Mouse (Mus musculus): ENCODE data around the gene Hist1h2bn. TPM values are rescaled to one million over a fixed set of nuclear protein-coding genes. Genes with fewer than 3 reads are reported as not detected.
"Not testable (repeated sequence)": the region's sequence is repeated elsewhere in the genome, so short reads cannot be mapped to it uniquely, and the experiment has no call there.

Gene Hist1h2bn
- polyA plus RNA-seq, 1 experiment from 2014 or later = 3.5 TPM

GRCm38 (mm10) chr13:21778814-21779766 is 25.2 kb downstream of the Hist1h2bn start:
- Histone ChIP-seq H3K4me2 (ENCODE audit: low read depth, low read length) (peak overlapping the region; percentile 91), H3K36me3 (ENCODE audit: control insufficient read depth, insufficient read depth, low read length) (no peaks in the 10 kb centered on the region), H3K9ac (ENCODE audit: low read depth, low read length) (peak overlapping the region; percentile 87), H3K9me3 (ENCODE audit: control insufficient read depth, low read length) (no peaks in the 10 kb centered on the region), H3K4me3 (ENCODE audit: low read depth, low read length) (peak overlapping the region; percentile 58), H3K27ac (replicated peaks; ENCODE audit: low read depth, low read length) (peak overlapping the region; percentile 97), H3K4me1 (ENCODE audit: control insufficient read depth, insufficient read depth, low read length) (peaks cover 22% of the 10 kb centered on the region), H3K27me3 (replicated peaks; ENCODE audit: control insufficient read depth, insufficient read depth, low read length) (no peaks in the 10 kb centered on the region)
- DNase-seq (ENCODE audit: low spot score) = peak; percentile 98
- peak; percentile 91 for ATAC-seq (ENCODE audit: low read depth)
- WGBS = 4% methylated on average over 31 of the region's 33 CpGs

- H3K4me3 ChIP-seq (ENCODE audit: low read depth, low read length) = peak within 1 kb of the TSS; percentile 58
- H3K9me3 ChIP-seq (ENCODE audit: control insufficient read depth, low read length) = no peaks in the 10 kb centered on the region
- DNase-seq (ENCODE audit: low spot score) (peak; percentile 92), ATAC-seq (ENCODE audit: low read depth) (peak; percentile 48)
- H3K4me2 ChIP-seq (ENCODE audit: low read depth, low read length) = peak within 1 kb of the TSS; percentile 91
- H3K27ac ChIP-seq (replicated peaks; ENCODE audit: low read depth, low read length) = peak within 1 kb of the TSS; percentile 97
- no peaks in the 10 kb centered on the region for H3K36me3 ChIP-seq (ENCODE audit: control insufficient read depth, insufficient read depth, low read length)
- H3K9ac ChIP-seq (ENCODE audit: low read depth, low read length) = peak within 1 kb of the TSS; percentile 87
- under 1% methylated on average over 44 of the region's 44 CpGs for WGBS
- no peaks in the 10 kb centered on the region for H3K27me3 ChIP-seq (replicated peaks; ENCODE audit: control insufficient read depth, insufficient read depth, low read length)
- H3K4me1 ChIP-seq (ENCODE audit: control insufficient read depth, insufficient read depth, low read length) = peaks cover 27% of the 10 kb centered on the region
These were observed 26.1 kb downstream of the Hist1h2bn start, which contains the start of gene Hist1h1b for GRCm38 (mm10) chr13:21779767-21780731. Hist1h1b (minus strand) TSS chr13:21780625.

DNA sequence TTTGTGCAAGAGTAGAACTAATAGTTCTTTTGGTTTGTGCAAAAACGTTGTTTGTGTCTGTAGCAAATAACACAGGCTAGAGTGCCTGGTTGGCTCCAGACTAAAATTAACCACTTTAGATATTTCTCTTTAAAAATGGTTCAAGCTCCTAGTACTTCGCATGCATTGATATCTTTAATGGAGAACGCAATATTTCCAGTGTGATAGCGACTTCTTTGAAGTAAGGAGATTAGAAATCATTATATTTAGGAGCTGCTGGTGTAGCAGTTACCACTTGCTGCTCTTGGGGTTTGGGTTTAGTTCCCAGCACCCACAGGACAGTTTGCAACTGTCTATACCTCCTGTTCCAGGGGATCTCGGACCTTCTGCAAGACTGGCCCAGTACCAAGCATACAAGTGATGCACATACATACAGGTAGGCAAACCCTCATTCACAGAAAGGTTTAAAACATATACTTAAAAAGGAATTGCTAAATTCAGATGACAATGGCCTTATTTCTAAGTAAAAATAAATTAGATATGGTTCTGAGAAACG is 27.2 kb downstream of the Hist1h2bn start:
- Histone ChIP-seq H3K36me3 (ENCODE audit: control insufficient read depth, insufficient read depth, low read length) (no peaks in the 10 kb centered on the region), H3K27me3 (replicated peaks; ENCODE audit: control insufficient read depth, insufficient read depth, low read length) (no peaks in the 10 kb centered on the region), H3K9me3 (ENCODE audit: control insufficient read depth, low read length) (no peaks in the 10 kb centered on the region), H3K4me2 (ENCODE audit: low read depth, low read length) (peak overlapping the region; percentile 91), H3K9ac (ENCODE audit: low read depth, low read length) (peak overlapping the region; percentile 87), H3K27ac (replicated peaks; ENCODE audit: low read depth, low read length) (peak overlapping the region; percentile 97), H3K4me3 (ENCODE audit: low read depth, low read length) (peak overlapping the region; percentile 58), H3K4me1 (ENCODE audit: control insufficient read depth, insufficient read depth, low read length) (peaks cover 31% of the 10 kb centered on the region)
- DNase-seq (ENCODE audit: low spot score) (no peak), ATAC-seq (ENCODE audit: low read depth) (no peak)
- 41% methylated on average over 6 of the region's 6 CpGs for WGBS

- H3K9ac ChIP-seq (ENCODE audit: low read depth, low read length) = no peak overlapping the region
- no peaks in the 10 kb centered on the region for H3K36me3 ChIP-seq (ENCODE audit: control insufficient read depth, insufficient read depth, low read length)
- DNase-seq (ENCODE audit: low spot score) (no peak), ATAC-seq (ENCODE audit: low read depth) (no peak)
- no peaks in the 10 kb centered on the region for H3K27me3 ChIP-seq (replicated peaks; ENCODE audit: control insufficient read depth, insufficient read depth, low read length)
- H3K4me2 ChIP-seq (ENCODE audit: low read depth, low read length) = peak overlapping the region; percentile 7; the same call in 1 of the 2 replicates
- no peaks in the 10 kb centered on the region for H3K9me3 ChIP-seq (ENCODE audit: control insufficient read depth, low read length)
- no peak overlapping the region for H3K4me3 ChIP-seq (ENCODE audit: low read depth, low read length)
- WGBS = 87% methylated on average over 1 of the region's 1 CpGs
- peaks cover 34% of the 10 kb centered on the region for H3K4me1 ChIP-seq (ENCODE audit: control insufficient read depth, insufficient read depth, low read length)
- peak overlapping the region; percentile 97; the same call in 1 of the 2 replicates for H3K27ac ChIP-seq (replicated peaks; ENCODE audit: low read depth, low read length)
These were observed 27.7 kb downstream of the Hist1h2bn start for GRCm38 (mm10) chr13:21781639-21782038.

GRCm38 (mm10) chr13:21782361-21783254 is 28.7 kb downstream of the Hist1h2bn start:
- H3K9me3 ChIP-seq (ENCODE audit: control insufficient read depth, low read length); H3K27me3 ChIP-seq (replicated peaks; ENCODE audit: control insufficient read depth, insufficient read depth, low read length); ATAC-seq (ENCODE audit: low read depth); H3K36me3 ChIP-seq (ENCODE audit: control insufficient read depth, insufficient read depth, low read length): not testable (repeated sequence)
- peak overlapping the region; percentile 60 for H3K4me2 ChIP-seq (ENCODE audit: low read depth, low read length)
- DNase-seq (ENCODE audit: low spot score) = peak; percentile 85
- under 1% methylated on average over 10 of the region's 35 CpGs for WGBS
- H3K9ac ChIP-seq (ENCODE audit: low read depth, low read length) = peak overlapping the region; percentile 71
- peak overlapping the region; percentile 44 for H3K4me3 ChIP-seq (ENCODE audit: low read depth, low read length)
- peak overlapping the region; percentile 90 for H3K27ac ChIP-seq (replicated peaks; ENCODE audit: low read depth, low read length)
- H3K4me1 ChIP-seq (ENCODE audit: control insufficient read depth, insufficient read depth, low read length) = peaks cover 34% of the 10 kb centered on the region

DNA sequence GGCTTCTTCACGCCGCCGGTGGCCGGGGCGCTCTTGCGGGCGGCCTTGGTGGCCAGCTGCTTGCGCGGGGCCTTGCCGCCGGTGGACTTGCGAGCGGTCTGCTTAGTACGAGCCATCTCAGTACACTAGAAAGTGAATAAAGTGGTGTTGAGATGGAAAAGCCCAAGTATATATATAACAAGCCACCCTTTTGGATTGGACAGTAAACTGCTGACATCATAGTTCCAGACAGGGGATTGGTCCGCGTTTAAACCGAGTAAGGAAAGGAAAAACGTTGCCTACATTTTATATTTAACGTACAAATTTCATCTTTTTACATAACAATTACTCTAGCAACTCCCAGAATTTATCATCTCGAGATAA is 29.3 kb downstream of the Hist1h2bn start, which contains the start of gene Hist1h3i:
Hist1h3i (minus strand) TSS at position 116 of the 363 bp plus-strand sequence.
- peak; percentile 70 for ATAC-seq (ENCODE audit: low read depth)
- Histone ChIP-seq H3K27me3 (replicated peaks; ENCODE audit: control insufficient read depth, insufficient read depth, low read length) (no peaks in the 10 kb centered on the region), H3K9ac (ENCODE audit: low read depth, low read length) (peak within 1 kb of the TSS; percentile 71), H3K4me1 (ENCODE audit: control insufficient read depth, insufficient read depth, low read length) (peaks cover 34% of the 10 kb centered on the region), H3K4me2 (ENCODE audit: low read depth, low read length) (peak within 1 kb of the TSS; percentile 60), H3K36me3 (ENCODE audit: control insufficient read depth, insufficient read depth, low read length) (no peaks in the 10 kb centered on the region), H3K9me3 (ENCODE audit: control insufficient read depth, low read length) (no peaks in the 10 kb centered on the region), H3K4me3 (ENCODE audit: low read depth, low read length) (peak within 1 kb of the TSS; percentile 44), H3K27ac (replicated peaks; ENCODE audit: low read depth, low read length) (peak within 1 kb of the TSS; percentile 90)
- WGBS = under 1% methylated on average over 13 of the region's 20 CpGs
- peak; percentile 97 for DNase-seq (ENCODE audit: low spot score)

- no peak for ATAC-seq (ENCODE audit: low read depth)
These were observed 29.8 kb downstream of the Hist1h2bn start for GRCm38 (mm10) chr13:21783734-21784161.

More at GRCm38 (mm10) chr13:21783734-21784161, 29.8 kb downstream of the Hist1h2bn start:
- WGBS = 0% methylated on average over 9 of the region's 9 CpGs
- Histone ChIP-seq H3K27me3 (replicated peaks; ENCODE audit: control insufficient read depth, insufficient read depth, low read length) (no peaks in the 10 kb centered on the region), H3K4me3 (ENCODE audit: low read depth, low read length) (peak overlapping the region; percentile 44), H3K27ac (replicated peaks; ENCODE audit: low read depth, low read length) (peak overlapping the region; percentile 89), H3K36me3 (ENCODE audit: control insufficient read depth, insufficient read depth, low read length) (no peaks in the 10 kb centered on the region), H3K9me3 (ENCODE audit: control insufficient read depth, low read length) (no peaks in the 10 kb centered on the region), H3K4me1 (ENCODE audit: control insufficient read depth, insufficient read depth, low read length) (peaks cover 34% of the 10 kb centered on the region), H3K4me2 (ENCODE audit: low read depth, low read length) (peak overlapping the region; percentile 60), H3K9ac (ENCODE audit: low read depth, low read length) (peak overlapping the region; percentile 54)
- peak; percentile 81 for DNase-seq (ENCODE audit: low spot score)
